Mouse (Mus musculus) monocyte, adult 2 months (primary cell): ENCODE results near the gene Gsg1.

Experiments used
- DNase-seq, 2 experiments: peaks; one replicate each; pipeline ENCODE4 v3.0.0; 2022; ENCODE audit warnings: low spot score in 2 of 2, low read depth in 1 of 2

Gene Gsg1

DNA sequence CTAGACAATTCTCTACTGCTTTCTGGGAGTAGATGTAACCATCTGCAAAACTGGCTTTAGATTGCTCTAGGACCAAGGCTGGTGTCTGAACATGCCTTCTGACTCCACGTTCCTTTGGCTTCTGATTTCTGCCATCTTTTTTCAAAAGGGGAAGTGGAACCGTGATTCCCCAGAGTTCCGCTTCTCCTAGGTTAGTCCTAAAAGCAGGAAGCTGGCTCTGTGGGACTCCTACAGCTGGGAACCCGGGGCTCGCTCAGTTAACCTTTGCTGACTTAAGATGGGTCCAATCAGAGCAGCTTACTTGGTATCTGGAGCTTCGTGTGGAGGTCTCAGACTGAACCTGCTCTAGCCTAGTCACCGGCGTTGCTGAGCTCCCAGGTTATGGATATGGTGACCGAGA is 7.0 kb upstream of the Gsg1 start:
- no peak for DNase-seq

DNA sequence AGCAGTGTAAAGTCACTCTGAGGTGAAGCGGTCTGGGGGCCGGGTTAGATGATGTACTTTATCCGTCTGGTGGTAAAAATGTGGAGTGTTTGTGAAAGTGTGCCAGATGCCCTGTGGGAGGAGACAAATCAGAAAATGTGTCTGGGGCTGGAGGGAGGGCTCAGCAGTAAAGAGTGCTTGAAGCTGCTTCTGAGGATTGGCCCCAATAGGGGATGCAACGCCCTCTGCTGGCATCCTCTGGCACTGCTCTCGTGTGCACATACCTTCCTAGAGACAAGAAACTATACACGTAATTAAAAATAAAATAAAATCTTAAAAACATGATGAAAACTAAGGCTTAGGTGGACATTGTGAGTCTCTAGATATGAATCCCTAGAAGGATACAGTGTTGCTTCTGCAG is 6.3 kb upstream of the Gsg1 start:
- no peak for DNase-seq

- peak; percentile 82 to 93 for DNase-seq
Observed at GRCm38 (mm10) chr6:135252728-135253077, 1.4 kb downstream of the Gsg1 start.

DNA sequence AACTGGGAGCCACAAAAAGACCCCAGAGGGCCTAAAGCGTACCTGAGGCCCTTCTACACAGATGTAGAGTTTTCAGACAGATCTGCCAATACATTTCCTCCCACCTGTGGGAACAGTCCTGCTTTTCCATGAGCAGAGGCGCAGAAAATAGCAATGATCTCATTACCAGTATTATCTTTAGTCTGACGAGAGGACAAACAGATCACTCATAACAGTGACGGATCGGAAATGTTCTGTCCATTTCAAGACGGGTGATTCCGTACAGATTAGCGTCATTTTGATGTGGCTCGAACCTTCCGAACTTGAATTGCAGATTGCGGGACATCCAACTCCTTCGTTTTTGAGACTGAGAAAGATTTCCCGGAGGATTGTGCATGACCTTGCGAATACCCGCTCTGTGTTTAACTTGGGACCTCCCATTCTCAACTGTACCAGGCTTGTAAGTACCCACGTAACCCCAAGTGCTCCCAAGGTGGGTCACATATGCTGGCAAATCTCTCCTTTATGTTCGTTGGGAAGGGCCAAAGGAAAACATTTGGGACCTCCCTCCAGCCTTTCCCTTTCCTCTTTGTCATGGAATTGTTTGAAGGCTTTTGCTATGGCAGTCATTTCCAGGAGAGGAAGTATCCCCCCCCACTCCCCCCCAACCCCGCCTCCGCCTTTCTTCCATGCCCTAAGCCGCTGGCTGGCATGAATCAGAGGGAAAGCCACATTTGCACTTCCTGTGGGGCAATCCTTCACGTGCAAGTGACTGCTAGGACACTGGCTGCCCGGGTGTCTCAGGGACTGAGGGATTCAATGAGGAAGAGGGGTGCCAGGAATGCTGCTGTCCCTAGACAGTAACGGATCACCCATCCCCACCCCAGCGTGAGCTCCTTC is 2.1 kb downstream of the Gsg1 start:
- DNase-seq: no peak

DNA sequence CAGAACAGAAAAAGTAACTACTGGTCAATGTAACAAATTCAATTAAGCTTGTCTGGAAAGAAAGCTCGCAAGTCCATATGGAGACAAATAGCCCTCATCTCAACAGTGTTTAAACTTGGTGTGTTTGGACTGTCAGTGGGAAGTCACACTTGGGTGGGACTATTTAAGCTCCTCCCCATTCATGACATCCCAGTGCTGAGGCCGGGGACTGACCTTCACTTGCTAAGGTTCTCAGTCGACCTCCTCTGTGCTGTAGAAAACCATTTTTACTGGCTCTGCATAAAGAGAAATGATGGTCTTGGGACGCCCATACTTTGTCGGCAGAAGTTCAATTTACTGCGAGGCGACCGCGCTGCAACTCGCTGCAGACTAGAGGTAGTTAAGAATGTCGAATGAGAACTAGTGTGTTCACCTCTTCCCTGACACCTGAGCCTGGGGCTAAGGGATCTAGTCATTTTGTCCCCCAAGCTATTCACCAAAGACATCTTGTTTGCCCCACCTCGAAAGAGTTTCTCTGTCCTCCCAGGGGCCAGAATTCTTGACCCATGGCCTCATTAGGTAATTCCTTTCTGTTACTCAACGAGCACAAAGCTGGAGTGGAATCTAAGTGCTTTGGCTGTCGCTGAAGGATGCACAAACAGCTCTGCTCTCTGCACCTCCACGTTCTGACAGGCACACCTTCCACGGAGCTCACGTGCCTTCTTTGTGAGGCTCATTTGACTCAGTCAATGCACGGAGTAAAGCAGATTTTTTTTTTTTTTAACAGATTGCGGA is 3.0 kb downstream of the Gsg1 start:
- DNase-seq: no peak

DNA sequence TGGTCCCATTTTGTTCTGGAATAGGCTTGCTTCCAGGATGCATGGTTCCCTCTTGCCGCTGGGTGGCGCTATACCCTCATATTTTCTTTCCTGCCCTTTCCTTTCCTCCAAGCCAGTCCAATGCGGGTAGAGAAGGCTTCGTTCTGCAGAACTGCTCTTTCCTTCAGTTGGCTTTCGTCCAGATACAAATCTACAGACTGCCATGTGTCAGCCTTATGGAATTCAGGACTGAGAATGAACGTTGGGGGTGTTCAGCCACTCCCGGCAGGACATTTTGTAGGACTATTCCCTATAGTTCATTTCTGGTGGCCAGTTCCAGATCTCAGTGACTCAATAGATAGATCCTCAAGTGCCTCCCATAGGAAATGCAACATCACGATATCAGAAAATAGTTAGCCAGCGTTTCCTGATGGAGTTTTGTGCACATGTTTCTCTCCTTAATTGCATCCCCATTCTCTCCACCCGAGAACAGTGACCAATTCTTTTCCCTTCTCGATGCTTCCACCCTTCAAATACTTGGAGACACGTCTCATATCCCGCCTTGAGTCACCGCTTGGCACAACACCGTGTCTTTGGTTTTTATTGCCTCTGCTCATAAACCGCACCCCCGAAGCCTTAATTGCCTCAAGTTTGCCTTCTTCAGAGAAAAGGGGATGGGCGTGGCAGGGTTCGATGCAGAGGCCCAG is 4.2 kb downstream of the Gsg1 start:
- DNase-seq: peak in 1 of 2 experiments; percentile 41

- DNase-seq: no peak
Observed at GRCm38 (mm10) chr6:135247861-135248260, 6.3 kb downstream of the Gsg1 start.

DNA sequence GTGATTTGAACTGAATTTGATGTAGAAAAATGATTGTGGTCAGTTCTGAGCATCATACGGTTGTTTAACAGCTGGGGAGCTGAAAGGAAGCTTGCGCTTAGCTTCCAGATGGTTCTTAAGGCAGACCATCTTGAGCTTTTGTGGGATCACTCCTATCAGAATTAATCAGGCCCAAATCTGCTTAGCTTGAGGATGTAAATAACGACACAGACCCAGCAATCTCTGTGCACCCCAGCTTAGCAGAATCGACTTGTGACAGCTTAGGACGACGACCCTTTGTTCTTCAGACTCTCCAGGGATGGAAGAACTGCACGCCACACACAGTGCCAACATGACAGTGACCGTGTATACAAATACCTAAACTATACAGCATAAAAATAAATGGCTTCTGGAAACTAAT is 8.6 kb downstream of the Gsg1 start:
- no peak for DNase-seq

- DNase-seq: no peak
Observed at GRCm38 (mm10) chr6:135240361-135240760, 13.8 kb downstream of the Gsg1 start.

DNA sequence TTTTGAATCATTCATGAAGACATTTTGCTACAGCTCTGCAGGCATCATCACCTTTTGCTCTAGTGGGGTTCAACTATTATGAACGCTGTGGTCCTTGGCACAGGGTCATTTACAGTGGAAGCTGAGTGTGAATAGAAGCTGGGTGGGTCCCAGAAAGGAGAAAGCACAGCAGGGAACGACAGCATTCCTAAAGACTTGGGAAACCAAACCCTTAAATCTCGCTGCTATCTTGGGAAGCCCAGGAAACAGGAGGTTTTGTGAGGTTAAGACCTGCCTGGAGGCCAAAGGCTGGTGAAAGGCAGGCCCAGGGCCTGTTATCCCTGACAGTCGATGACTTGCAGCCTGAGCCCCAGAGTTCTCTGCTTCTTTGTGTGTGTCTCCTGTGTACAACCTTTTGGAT is 15.9 kb downstream of the Gsg1 start:
- DNase-seq: no peak

- no peak for DNase-seq
Observed at GRCm38 (mm10) chr6:135237326-135237725, 16.8 kb downstream of the Gsg1 start.

DNA sequence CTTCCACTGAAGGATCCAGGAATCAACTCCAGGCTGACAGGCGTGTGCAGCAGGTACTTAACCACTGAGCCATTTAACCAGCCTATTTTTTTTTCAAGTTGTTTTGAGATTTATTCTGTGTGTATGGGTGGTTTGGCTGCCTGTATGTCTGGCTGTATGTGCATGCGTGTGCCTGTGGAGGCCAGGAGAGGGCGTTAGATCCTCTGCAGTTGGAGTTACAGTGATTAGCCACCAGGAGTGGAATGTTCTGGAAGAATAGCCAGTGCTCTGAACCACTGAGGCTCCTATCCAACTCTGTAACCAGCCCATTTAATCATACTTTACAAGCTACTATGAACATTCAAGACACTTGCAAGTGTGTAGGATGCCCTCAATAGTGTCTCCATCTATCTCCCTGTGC is 17.6 kb downstream of the Gsg1 start:
- DNase-seq: no peak

DNA sequence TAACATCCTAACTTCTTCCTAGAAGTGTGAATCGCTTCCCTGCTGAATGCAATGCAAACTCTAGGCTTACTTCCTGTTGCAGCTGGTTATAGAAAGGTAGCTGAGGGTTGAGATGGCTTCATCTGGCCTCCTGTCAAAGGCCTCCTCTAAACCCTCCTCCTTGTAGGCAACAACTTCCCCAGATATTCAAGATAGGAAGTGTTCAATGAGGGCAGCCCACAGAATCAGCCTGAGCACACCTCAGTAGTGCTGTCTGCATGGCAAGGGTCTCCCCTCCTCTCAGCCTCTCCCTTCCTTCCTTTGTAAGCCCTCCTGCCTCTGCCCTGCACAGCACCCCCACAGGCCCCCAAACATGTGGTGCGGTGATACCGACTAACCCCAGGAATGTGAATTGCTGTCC is 18.4 kb downstream of the Gsg1 start:
- no peak for DNase-seq

- DNase-seq: no peak
Observed at GRCm38 (mm10) chr6:135232443-135233182, 21.5 kb downstream of the Gsg1 start.

GRCm38 (mm10) chr6:135230586-135230985 is 23.6 kb downstream of the Gsg1 start:
- DNase-seq: no peak

DNA sequence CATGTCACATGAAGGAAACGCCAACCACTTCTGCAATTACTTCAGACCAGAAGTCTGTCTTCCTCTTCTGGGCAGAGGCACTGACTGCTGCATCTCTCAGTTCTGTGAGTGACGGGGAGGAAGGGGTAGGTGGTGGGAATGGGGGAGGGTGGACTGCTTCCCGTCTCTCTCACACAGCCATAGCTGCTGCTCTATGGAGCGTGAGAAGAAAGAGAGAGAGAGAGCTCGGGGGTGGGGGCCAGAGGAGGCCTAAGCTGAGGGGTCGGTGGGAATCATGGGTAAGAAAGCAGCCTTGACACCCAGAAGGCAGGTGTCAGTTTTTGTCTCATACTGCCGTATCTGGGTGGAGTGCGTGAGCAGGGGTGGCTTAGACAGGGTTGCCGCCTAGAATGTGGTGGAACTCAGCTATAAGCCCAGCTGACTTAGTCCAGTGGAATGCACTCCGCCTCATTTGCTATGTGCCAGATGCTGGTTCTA is 25.6 kb downstream of the Gsg1 start:
- peak in 1 of 2 experiments; percentile 13 for DNase-seq

- DNase-seq: no peak
Observed at GRCm38 (mm10) chr6:135223786-135224416, 30.2 kb downstream of the Gsg1 start.

DNA sequence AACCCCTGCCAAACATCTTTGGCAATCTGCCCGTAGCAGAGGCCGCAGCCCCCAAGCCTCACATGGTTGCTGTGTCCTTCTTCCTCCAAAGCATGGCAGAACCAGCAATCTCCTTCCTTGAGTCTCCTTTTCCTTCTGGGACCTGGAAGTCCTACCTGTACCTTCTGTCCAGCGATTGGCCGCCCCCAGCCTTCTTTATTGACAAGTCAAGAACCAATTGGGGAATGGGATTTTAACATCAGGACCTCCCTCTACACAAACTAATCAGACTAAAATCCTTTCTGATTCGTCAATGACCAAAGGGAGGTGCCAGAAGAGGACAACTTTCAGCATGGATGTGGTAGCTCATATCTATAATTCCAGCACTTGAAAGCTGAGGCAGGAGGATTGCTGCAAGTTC is 34.2 kb downstream of the Gsg1 start:
- DNase-seq: no peak

DNA sequence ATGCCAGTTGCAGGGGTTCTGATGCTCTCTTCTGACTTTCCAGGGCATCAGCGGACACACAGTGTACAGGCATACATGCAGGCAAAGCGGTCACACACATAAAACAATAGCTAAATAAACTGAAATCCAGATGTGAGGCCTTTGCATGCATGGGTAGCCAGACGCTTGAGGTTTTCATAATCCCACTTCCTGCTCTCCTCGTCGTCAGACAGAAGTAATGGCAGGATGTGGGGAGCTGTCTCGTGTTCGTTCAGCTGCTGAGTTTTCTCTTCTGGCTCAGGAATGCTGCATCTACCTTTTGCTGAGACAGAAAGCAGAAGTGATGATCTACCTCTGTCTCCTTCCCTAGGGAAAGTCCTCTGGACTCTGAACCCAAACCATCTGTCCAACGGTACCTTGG is 35.8 kb downstream of the Gsg1 start:
- DNase-seq: no peak

- DNase-seq: no peak
Observed at GRCm38 (mm10) chr6:135212666-135213065, 41.5 kb downstream of the Gsg1 start.

DNA sequence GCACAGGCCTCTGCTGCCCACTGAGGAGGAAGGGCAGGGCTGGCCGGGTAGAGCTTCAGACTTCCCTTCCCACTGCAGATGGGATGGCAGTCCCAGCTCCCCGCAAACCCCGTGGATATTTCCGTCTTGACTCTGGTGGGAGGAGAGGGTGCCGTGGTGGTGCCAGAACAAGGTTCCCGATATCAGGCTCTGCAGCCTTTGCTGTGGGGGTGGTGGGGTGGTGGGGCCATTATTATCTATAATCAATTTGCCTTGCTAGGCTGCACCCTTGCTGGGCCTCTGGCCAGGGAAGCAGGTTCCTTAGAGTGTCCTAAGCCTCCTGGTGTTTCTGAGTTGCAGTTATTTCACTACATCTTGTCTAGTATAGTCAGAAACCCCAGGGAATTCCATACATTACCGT is 43.0 kb downstream of the Gsg1 start:
- DNase-seq: no peak
